Mouse (Mus musculus) thymus, adult 2 months (tissue): ENCODE measurements around the gene Apol7b. TPM values are rescaled to one million over a fixed set of nuclear protein-coding genes. Genes with fewer than 3 reads are reported as not detected.

Experiments used
- DNase-seq: peaks from one replicate; pipeline ENCODE4 v3.0.0; 2021
- H3K27ac ChIP-seq: fragments of 200-500 bp; 2 replicates; pipeline ENCODE4 v1.5.1; 2012; ENCODE audit warnings: low read length, control low read depth; ENCODE audit not compliant: control insufficient read depth, insufficient read depth
- H3K27me3 ChIP-seq: fragments of 200-500 bp; 2 replicates; pipeline ENCODE4 v1.6.1; 2012; ENCODE audit warnings: mild to moderate bottlenecking, low read length, moderate library complexity, mixed read lengths; ENCODE audit not compliant: control insufficient read depth, insufficient read depth
- H3K36me3 ChIP-seq: fragments of 200-500 bp; 2 replicates; pipeline ENCODE4 v1.6.1; 2012; ENCODE audit warnings: mild to moderate bottlenecking, low read length, moderate library complexity; ENCODE audit not compliant: control insufficient read depth, insufficient read depth
- H3K4me1 ChIP-seq: fragments of 200-500 bp; replicated peaks from 2 replicates; pipeline ENCODE4 v1.6.1; 2012; ENCODE audit warnings: low read length; ENCODE audit not compliant: control insufficient read depth, insufficient read depth
- H3K4me3 ChIP-seq: fragments of 200-500 bp; 2 replicates; pipeline ENCODE4 v1.5.1; 2012; ENCODE audit warnings: mild to moderate bottlenecking, low read length, control low read depth, moderate library complexity; ENCODE audit not compliant: control insufficient read depth, insufficient read depth
- CTCF ChIP-seq: fragments of 200-500 bp; IDR thresholded peaks from 2 replicates; pipeline ENCODE4 v1.5.1; 2012; ENCODE audit warnings: mild to moderate bottlenecking, control low read depth, low read length, moderate library complexity, borderline replicate concordance; ENCODE audit not compliant: control insufficient read depth, poor library complexity, insufficient read depth; ENCODE audit errors: extremely low read depth
- POLR2A ChIP-seq: fragments of 200-500 bp; IDR thresholded peaks from 2 replicates; pipeline ENCODE4 v1.6.1; 2012; ENCODE audit warnings: mild to moderate bottlenecking, low read length, control low read depth, moderate library complexity; ENCODE audit not compliant: control insufficient read depth, poor library complexity, insufficient read depth; ENCODE audit errors: extremely low read depth
- WGBS: fragments of 180-500 bp; shearing (Covaris S2); methylation state at CpG from one replicate; pipeline ENCODE4 v1.1.7; 2018; 5-methylcytosine and 5-hydroxymethylcytosine counted together
- polyA plus RNA-seq: library from polyadenylated mRNA; depleted of rRNA; stranded (reverse); fragments of >200 nt; gene quantifications from 2 replicates; pipeline ENCODE4 v1.2.3, GENCODE M21; 2012; rRNA removed

The Apol7b gene
- polyA plus RNA-seq, 1 experiment: 0.27 TPM

DNA sequence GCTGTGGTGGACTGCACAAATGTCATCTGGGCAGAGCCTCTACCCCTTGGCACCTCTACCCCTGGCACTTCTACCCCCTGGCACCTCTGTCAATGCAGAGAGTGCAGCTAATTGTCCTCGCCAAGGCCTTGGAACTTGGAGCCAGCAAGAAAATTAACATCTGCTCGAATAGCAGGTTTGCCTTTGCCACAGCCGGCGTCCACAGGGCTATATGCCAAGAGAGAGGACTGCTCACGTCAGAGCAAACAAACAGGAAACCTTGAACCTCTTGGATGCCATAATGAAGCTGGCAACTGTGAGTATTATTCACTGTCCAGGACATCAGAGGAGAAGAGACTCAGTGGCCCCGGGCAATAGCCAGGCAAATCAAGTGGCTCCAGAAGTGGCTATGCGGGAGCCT is 70.4 kb downstream of the Apol7b start:
- H3K4me3 ChIP-seq: no peak overlapping the region
- no peaks in the 10 kb centered on the region for H3K36me3 ChIP-seq
- H3K27ac ChIP-seq: no peak overlapping the region
- no peaks in the 10 kb centered on the region for H3K4me1 ChIP-seq
- TF ChIP-seq CTCF (no peak), POLR2A (no peak)
- no peak for DNase-seq
- H3K27me3 ChIP-seq: no peaks in the 10 kb centered on the region
- 91% methylated on average over 7 of the region's 7 CpGs for whole genome bisulfite sequencing

Other genes with a start within 250 kb of the Apol7b start
- 13.4 and 20.5 TPM in 2 replicates for gene Rbfox2, start 140.5 kb downstream of the Apol7b start, polyA plus RNA-seq
- gene Apol7a, start 48.4 kb downstream of the Apol7b start, polyA plus RNA-seq: 0.19 and 0.20 TPM in 2 replicates
- 2.8 and 5.4 TPM in 2 replicates for gene Apol9a, start 36.4 kb downstream of the Apol7b start, polyA plus RNA-seq
- gene Apol10a, start 29.6 kb upstream of the Apol7b start, polyA plus RNA-seq: not detected in 2 replicates
- 0.11 and 0.14 TPM in 2 replicates for gene Apol11a, start 60.8 kb upstream of the Apol7b start, polyA plus RNA-seq
- 10.0 and 13.6 TPM in 2 replicates for gene Apol7c, start 85.8 kb upstream of the Apol7b start, polyA plus RNA-seq
- gene 1700025B11Rik, start 114.4 kb upstream of the Apol7b start, polyA plus RNA-seq: not detected in 2 replicates
- gene Apol10b, start 148.6 kb upstream of the Apol7b start, polyA plus RNA-seq: 0.18 and 0.26 TPM in 2 replicates
- not detected in 2 replicates for gene Gm36245, start 151.8 kb upstream of the Apol7b start, polyA plus RNA-seq
- gene Apol11b, start 195.8 kb upstream of the Apol7b start, polyA plus RNA-seq: 0.28 and 0.44 TPM in 2 replicates